Mouse (Mus musculus) heart, embryonic 11.5 days (tissue): ENCODE data around the gene Rad51b. TPM values are rescaled to one million over a fixed set of nuclear protein-coding genes. Genes with fewer than 3 reads are reported as not detected.

ENCODE experiments used
- ATAC-seq: fragments of 200-750 bp; cut with Nextera tagmentation; replicated peaks from 2 replicates; pipeline ENCODE4 v1.8.0; 2017; ENCODE audit warnings: moderate library complexity; ENCODE audit not compliant: insufficient number of reproducible peaks, low FRiP score, low TSS enrichment
- H3K27ac ChIP-seq: fragments of 300-500 bp; sonication (generic); 2 replicates; pipeline ENCODE4 v1.5.1; 2014; ENCODE audit warnings: mild to moderate bottlenecking, low read depth, low read length
- H3K27me3 ChIP-seq: fragments of 300-500 bp; sonication (generic); 2 replicates; pipeline ENCODE4 v1.6.1; 2014; ENCODE audit warnings: mild to moderate bottlenecking, low read length, mixed read lengths; ENCODE audit not compliant: control insufficient read depth, insufficient read depth
- H3K36me3 ChIP-seq: fragments of 300-500 bp; sonication (generic); 2 replicates; pipeline ENCODE4 v1.6.1; 2014; ENCODE audit warnings: mild to moderate bottlenecking, low read length, moderate library complexity, mixed read lengths; ENCODE audit not compliant: control insufficient read depth, insufficient read depth
- H3K4me1 ChIP-seq: fragments of 300-500 bp; sonication (generic); 2 replicates; pipeline ENCODE4 v1.6.1; 2014; ENCODE audit warnings: low read length; ENCODE audit not compliant: control insufficient read depth, insufficient read depth
- H3K4me2 ChIP-seq: fragments of 300-500 bp; sonication (generic); 2 replicates; pipeline ENCODE4 v1.6.1; 2014; ENCODE audit warnings: mild to moderate bottlenecking, moderate library complexity
- H3K4me3 ChIP-seq: fragments of 300-500 bp; sonication (generic); 2 replicates; pipeline ENCODE4 v1.5.1; 2014; ENCODE audit warnings: low read depth, low read length
- H3K9ac ChIP-seq: fragments of 300-500 bp; sonication (generic); 2 replicates; pipeline ENCODE4 v1.6.1; 2014; ENCODE audit warnings: mild to moderate bottlenecking, low read depth, low read length, moderate library complexity
- H3K9me3 ChIP-seq: fragments of 300-500 bp; sonication (generic); replicated peaks from 2 replicates; pipeline ENCODE4 v1.6.1; 2016; ENCODE audit warnings: low read length; ENCODE audit not compliant: control insufficient read depth
- WGBS: fragments of 180-500 bp; shearing (Covaris S2); extraction: QIAGEN DNeasy Blood & Tissue Kit; methylation state at CpG from one replicate; pipeline ENCODE4 v1.1.7; 2014; ENCODE audit not compliant: insufficient replicate concordance; 5-methylcytosine and 5-hydroxymethylcytosine counted together
- polyA plus RNA-seq: library from polyadenylated mRNA; unstranded; fragments of >200 nt; fragmentation: Nextera tagmentation; extraction: Ambion mirVana; gene quantifications from 2 replicates; pipeline ENCODE4 v1.2.1, GENCODE M21; 2014

Gene Rad51b
- polyA plus RNA-seq, 1 experiment from 2014 or later: 6.4 TPM

- H3K27ac ChIP-seq: no peak overlapping the region
- H3K4me1 ChIP-seq: no peaks in the 10 kb centered on the region
- no peak for ATAC-seq
Measured at GRCm38 (mm10) chr12:79574159-79575040, 277.3 kb downstream of the Rad51b start.

GRCm38 (mm10) chr12:79575041-79575541 lies 278.0 kb downstream of the Rad51b start:
- Histone ChIP-seq H3K27me3 (no peaks in the 10 kb centered on the region), H3K27ac (no peak overlapping the region), H3K4me2 (no peak overlapping the region), H3K9me3 (peaks cover 3% of the 10 kb centered on the region; the same call in 1 of the 2 replicates), H3K4me1 (no peaks in the 10 kb centered on the region), H3K36me3 (no peaks in the 10 kb centered on the region), H3K9ac (no peak overlapping the region), H3K4me3 (no peak overlapping the region)
- no peak for ATAC-seq
- whole genome bisulfite sequencing: 81% methylated on average over 7 of the region's 7 CpGs

More at GRCm38 (mm10) chr12:79574159-79575040, 277.3 kb downstream of the Rad51b start:
- H3K4me3 ChIP-seq: no peak overlapping the region
- H3K36me3 ChIP-seq: no peaks in the 10 kb centered on the region
- H3K9ac ChIP-seq: no peak overlapping the region
- H3K27me3 ChIP-seq: no peaks in the 10 kb centered on the region
- no peak overlapping the region for H3K4me2 ChIP-seq
- 78% methylated on average over 6 of the region's 6 CpGs for WGBS
- H3K9me3 ChIP-seq: peaks cover 3% of the 10 kb centered on the region; the same call in 1 of the 2 replicates

GRCm38 (mm10) chr12:79577525-79577924 lies 280.4 kb downstream of the Rad51b start:
- Histone ChIP-seq H3K27ac (no peak overlapping the region), H3K4me1 (no peaks in the 10 kb centered on the region), H3K9me3 (no peaks in the 10 kb centered on the region), H3K27me3 (no peaks in the 10 kb centered on the region), H3K9ac (no peak overlapping the region), H3K36me3 (no peaks in the 10 kb centered on the region), H3K4me2 (no peak overlapping the region), H3K4me3 (no peak overlapping the region)
- ATAC-seq: no peak
- WGBS: 87% methylated on average over 2 of the region's 2 CpGs

GRCm38 (mm10) chr12:79579018-79579585 lies 282.0 kb downstream of the Rad51b start:
- no peak for ATAC-seq
- no peaks in the 10 kb centered on the region for H3K36me3 ChIP-seq
- no peak overlapping the region for H3K27ac ChIP-seq
- H3K9me3 ChIP-seq: no peaks in the 10 kb centered on the region
- H3K27me3 ChIP-seq: no peaks in the 10 kb centered on the region
- H3K9ac ChIP-seq: no peak overlapping the region
- H3K4me3 ChIP-seq: no peak overlapping the region
- H3K4me1 ChIP-seq: no peaks in the 10 kb centered on the region
- WGBS: 77% methylated on average over 6 of the region's 6 CpGs
- H3K4me2 ChIP-seq: no peak overlapping the region

GRCm38 (mm10) chr12:79579837-79580236 lies 282.8 kb downstream of the Rad51b start:
- Histone ChIP-seq H3K9me3 (no peaks in the 10 kb centered on the region), H3K4me2 (no peak overlapping the region), H3K36me3 (no peaks in the 10 kb centered on the region), H3K4me3 (no peak overlapping the region), H3K4me1 (no peaks in the 10 kb centered on the region), H3K9ac (no peak overlapping the region), H3K27ac (no peak overlapping the region), H3K27me3 (no peaks in the 10 kb centered on the region)
- WGBS: 87% methylated on average over 6 of the region's 6 CpGs
- ATAC-seq: no peak

GRCm38 (mm10) chr12:79584556-79585307 lies 287.6 kb downstream of the Rad51b start:
- ATAC-seq: no peak
- no peak overlapping the region for H3K4me2 ChIP-seq
- WGBS: 81% methylated on average over 6 of the region's 6 CpGs

GRCm38 (mm10) chr12:79585336-79585735 lies 288.3 kb downstream of the Rad51b start:
- Histone ChIP-seq H3K4me1 (no peaks in the 10 kb centered on the region), H3K9ac (no peak overlapping the region), H3K4me3 (no peak overlapping the region), H3K36me3 (no peaks in the 10 kb centered on the region), H3K9me3 (no peaks in the 10 kb centered on the region), H3K27me3 (no peaks in the 10 kb centered on the region), H3K4me2 (no peak overlapping the region), H3K27ac (no peak overlapping the region)
- ATAC-seq: no peak
- 77% methylated on average over 2 of the region's 2 CpGs for WGBS

More at GRCm38 (mm10) chr12:79584556-79585307, 287.6 kb downstream of the Rad51b start:
- Histone ChIP-seq H3K9ac (no peak overlapping the region), H3K4me1 (no peaks in the 10 kb centered on the region), H3K27me3 (no peaks in the 10 kb centered on the region), H3K9me3 (no peaks in the 10 kb centered on the region), H3K27ac (no peak overlapping the region), H3K36me3 (no peaks in the 10 kb centered on the region), H3K4me3 (no peak overlapping the region)

- no peak for ATAC-seq
- WGBS: 81% methylated on average over 4 of the region's 4 CpGs
- H3K4me3 ChIP-seq: no peak overlapping the region
- no peaks in the 10 kb centered on the region for H3K36me3 ChIP-seq
- no peak overlapping the region for H3K4me2 ChIP-seq
- H3K27ac ChIP-seq: no peak overlapping the region
- no peaks in the 10 kb centered on the region for H3K27me3 ChIP-seq
- H3K9ac ChIP-seq: no peak overlapping the region
- no peaks in the 10 kb centered on the region for H3K9me3 ChIP-seq
- no peaks in the 10 kb centered on the region for H3K4me1 ChIP-seq
Measured at GRCm38 (mm10) chr12:79588831-79589230, 291.7 kb downstream of the Rad51b start.
